Mouse (Mus musculus): ENCODE measurements around the gene Slc48a1. TPM values are rescaled to one million over a fixed set of nuclear protein-coding genes. Genes with fewer than 3 reads are reported as not detected.
A peak's percentile ranks its signal among the peaks of the same experiment; 100 is the strongest.

Gene Slc48a1
- polyA plus RNA-seq (2016; fragmentation: Nextera tagmentation; extraction: Ambion mirVana) = 28.8 and 31.3 TPM in 2 replicates

DNA sequence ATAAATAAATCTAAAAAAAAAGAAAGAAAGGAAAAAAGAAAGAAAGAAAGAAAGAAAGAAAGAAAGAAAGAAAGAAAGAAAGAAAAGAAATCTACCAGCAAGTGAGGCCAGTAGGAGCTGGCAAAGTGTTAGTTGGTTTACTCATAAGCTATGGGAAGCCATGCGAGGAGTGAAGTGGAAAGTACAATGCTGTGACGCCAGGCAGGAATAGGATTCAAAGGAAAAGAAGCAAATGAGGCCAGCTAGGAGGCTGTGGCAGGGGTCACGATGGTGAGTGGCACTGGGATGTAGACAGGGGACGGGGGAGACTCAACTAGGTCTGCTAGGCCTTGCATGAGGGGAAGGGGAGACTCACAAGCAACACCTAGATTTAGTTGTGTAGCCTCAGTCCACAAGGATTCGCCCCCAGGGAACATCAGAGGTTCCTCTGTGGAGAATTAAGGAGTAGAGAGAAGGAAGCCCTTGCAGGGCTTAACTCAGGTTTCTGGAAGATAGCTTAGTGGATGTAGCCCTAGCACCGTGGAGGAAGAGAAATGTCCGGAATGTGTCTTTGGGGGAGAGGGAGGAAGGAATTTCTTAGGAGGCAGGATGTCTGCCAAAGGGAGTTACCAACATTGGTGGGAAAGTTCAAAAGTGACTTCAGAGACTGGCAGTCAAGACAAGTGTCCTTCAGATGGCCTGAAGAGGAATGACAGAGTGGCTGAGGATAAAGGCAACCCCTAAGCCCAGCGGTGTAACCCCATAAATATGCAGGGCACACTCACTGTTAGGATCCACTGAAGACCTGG is at the start of gene Slc48a1:
Gene Slc48a1, plus strand, starts transcription at position 210 of the 788 bp plus-strand sequence.
- H3K36me3 ChIP-seq = no peaks in the 10 kb centered on the region
- H3K9me3 ChIP-seq = no peaks in the 10 kb centered on the region
- no peak within 1 kb of the TSS for H3K4me3 ChIP-seq
- peaks cover 40% of the 10 kb centered on the region for H3K4me1 ChIP-seq (replicated peaks)
- WGBS = 72% methylated on average over 8 of the region's 8 CpGs
- 0 out of 2 replicates have a peak within 1 kb of the TSS, but pooled peaks have one; percentile 40 for H3K27ac ChIP-seq
- H3K27me3 ChIP-seq (ENCODE audit: insufficient read depth, poor library complexity, severe bottlenecking) = peaks cover 53% of the 10 kb centered on the region
- DNase-seq (ENCODE audit: low spot score) = no peak

DNA sequence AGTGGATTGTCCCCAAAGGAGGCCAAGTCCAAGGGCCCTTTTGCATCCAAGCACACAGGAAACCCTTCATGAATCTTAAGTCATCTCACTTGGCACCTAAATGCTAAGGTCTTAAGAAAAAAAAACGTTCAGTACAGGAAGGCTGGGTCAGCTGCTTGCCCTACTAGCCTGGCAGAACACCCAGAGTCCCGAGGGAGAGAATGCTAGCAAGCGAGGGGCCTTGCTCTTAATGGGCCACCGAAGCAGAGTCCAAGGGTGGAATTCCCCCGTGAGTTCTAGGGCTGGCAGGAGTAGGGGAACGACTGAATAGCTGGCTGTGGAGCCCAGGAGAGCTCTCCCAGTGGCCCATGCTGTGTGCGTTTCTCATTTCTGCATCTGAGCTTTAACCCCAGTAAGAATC is 49.5 kb upstream of the Slc48a1 start:
- peak overlapping the region; percentile 59; the same call in 1 of the 2 replicates for H3K27ac ChIP-seq

DNA sequence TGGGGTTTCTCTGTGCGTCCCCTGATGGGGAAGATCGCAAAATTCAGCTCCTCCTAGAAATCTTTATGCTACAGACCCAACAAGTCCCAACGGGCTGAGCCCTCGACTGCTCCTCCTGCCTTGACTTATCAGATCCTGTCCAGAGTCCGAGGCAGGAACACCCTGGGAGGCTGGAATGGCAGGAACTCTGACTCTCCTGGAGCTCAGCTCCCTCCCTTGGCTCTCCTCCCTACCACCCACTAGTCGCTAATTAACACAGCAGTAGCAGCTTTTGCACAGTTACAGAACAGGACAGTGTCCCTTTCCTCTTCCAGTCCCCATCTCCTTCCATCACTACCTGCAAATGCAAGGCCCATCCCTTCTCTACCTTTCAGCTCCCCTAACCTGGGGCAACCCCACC is 48.0 kb upstream of the Slc48a1 start:
- peaks cover 9% of the 10 kb centered on the region; the same call in 1 of the 2 replicates for H3K9me3 ChIP-seq

More for the DNA sequence above, 49.5 kb upstream of the Slc48a1 start:
- no peak for DNase-seq (ENCODE audit: low spot score)
- Histone ChIP-seq H3K9me3 (peaks cover 8% of the 10 kb centered on the region; the same call in 1 of the 2 replicates), H3K4me1 (replicated peaks) (peaks cover 19% of the 10 kb centered on the region; the same call in 1 of the 2 replicates), H3K4me3 (no peak overlapping the region), H3K36me3 (no peaks in the 10 kb centered on the region), H3K27me3 (ENCODE audit: insufficient read depth, poor library complexity, severe bottlenecking) (0 out of 2 replicates have a peak, but pooled peaks cover 3% of the 10 kb centered on the region)
- WGBS = 67% methylated on average over 7 of the region's 7 CpGs

DNA sequence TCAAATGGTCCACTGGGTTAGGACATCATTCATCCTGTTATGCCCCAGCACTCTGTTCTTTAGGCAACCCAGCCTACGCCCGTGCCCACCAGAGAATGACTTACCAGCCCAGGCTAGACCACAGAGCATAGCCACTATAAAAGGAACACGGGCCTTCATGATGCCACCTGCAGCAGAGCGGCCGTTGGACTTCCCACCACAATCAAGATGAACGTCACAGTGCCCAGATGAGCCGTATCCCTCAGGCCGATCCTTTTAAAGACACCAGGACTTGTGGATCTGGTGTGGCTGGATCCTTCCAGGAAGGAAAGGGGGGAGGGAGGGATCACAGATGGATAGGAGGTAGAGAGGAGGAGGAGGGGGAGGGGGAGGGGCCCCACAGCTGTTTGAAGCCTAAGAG is 47.2 kb upstream of the Slc48a1 start, which contains the start of gene Endou:
Gene Endou, minus strand, starts transcription at position 229 of the 400 bp plus-strand sequence.
- DNase-seq (ENCODE audit: low spot score) = no peak

More for the DNA sequence above, 48.0 kb upstream of the Slc48a1 start:
- no peak for DNase-seq (ENCODE audit: low spot score)
- Histone ChIP-seq H3K4me1 (replicated peaks) (peaks cover 19% of the 10 kb centered on the region; the same call in 1 of the 2 replicates), H3K27me3 (ENCODE audit: insufficient read depth, poor library complexity, severe bottlenecking) (0 out of 2 replicates have a peak, but pooled peaks cover 3% of the 10 kb centered on the region), H3K36me3 (no peaks in the 10 kb centered on the region), H3K4me3 (no peak overlapping the region), H3K27ac (no peak overlapping the region; the same call in 1 of the 2 replicates)
- 62% methylated on average over 6 of the region's 6 CpGs for WGBS

DNA sequence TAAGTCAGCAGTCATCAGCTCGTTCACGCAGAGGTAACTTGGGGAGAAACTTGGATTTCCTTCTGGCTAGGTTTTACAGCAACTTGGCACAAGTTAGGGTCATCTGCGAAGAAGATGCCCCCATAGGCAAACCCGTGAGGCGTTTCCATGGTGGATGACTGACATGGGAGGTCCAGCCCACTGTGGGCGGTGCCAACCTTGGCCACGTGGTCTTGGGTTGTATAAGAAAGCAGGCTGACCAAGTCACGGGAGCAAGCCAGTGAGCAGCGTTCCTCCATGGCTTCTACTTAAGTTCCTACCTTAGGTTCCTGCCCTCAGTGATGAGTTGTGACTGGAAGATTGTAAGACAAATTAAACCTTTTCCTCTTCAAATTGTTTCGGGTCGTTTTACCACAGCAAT is 46.3 kb upstream of the Slc48a1 start:
- 92% methylated on average over 11 of the region's 11 CpGs for WGBS
- H3K9me3 ChIP-seq = peaks cover 9% of the 10 kb centered on the region; the same call in 1 of the 2 replicates
- no peak overlapping the region for H3K27ac ChIP-seq
- H3K4me3 ChIP-seq = no peak overlapping the region
- 0 out of 2 replicates have a peak, but pooled peaks cover 3% of the 10 kb centered on the region for H3K27me3 ChIP-seq (ENCODE audit: insufficient read depth, poor library complexity, severe bottlenecking)
- no peak for DNase-seq (ENCODE audit: low spot score)
- no peaks in the 10 kb centered on the region for H3K36me3 ChIP-seq
- H3K4me1 ChIP-seq (replicated peaks) = peaks cover 15% of the 10 kb centered on the region; the same call in 1 of the 2 replicates

More for the DNA sequence above, 47.2 kb upstream of the Slc48a1 start, which contains the start of gene Endou:
- H3K4me1 ChIP-seq (replicated peaks) = peaks cover 19% of the 10 kb centered on the region; the same call in 1 of the 2 replicates
- 92% methylated on average over 8 of the region's 8 CpGs for WGBS
- peaks cover 9% of the 10 kb centered on the region; the same call in 1 of the 2 replicates for H3K9me3 ChIP-seq
- no peaks in the 10 kb centered on the region for H3K36me3 ChIP-seq
- 0 out of 2 replicates have a peak, but pooled peaks cover 3% of the 10 kb centered on the region for H3K27me3 ChIP-seq (ENCODE audit: insufficient read depth, poor library complexity, severe bottlenecking)
- H3K4me3 ChIP-seq = no peak within 1 kb of the TSS
- no peak within 1 kb of the TSS; the same call in 1 of the 2 replicates for H3K27ac ChIP-seq

DNA sequence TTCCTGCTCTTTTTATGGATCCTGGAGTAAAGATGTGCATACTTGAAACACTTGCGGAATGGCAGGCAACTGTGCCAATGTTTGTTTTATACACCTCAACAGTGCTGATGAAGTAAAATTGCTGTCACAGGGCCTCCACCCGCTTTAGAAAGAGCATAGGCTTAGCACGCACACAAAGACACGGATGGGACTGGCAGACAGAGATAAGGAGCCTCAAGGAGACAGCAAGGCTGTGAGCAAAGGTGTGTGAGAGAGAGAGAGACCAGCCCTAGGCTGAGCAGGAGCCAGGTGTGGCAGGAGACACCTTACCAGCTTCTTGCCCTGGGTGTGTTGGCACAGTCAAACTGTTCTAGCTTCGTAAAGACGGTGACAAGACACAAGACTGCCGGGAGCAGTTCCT is 39.4 kb upstream of the Slc48a1 start:
- H3K27me3 ChIP-seq (ENCODE audit: insufficient read depth, poor library complexity, severe bottlenecking) = no peaks in the 10 kb centered on the region
- no peak for DNase-seq (ENCODE audit: low spot score)
- 0 out of 2 replicates have a peak, but pooled peaks cover 5% of the 10 kb centered on the region for H3K4me1 ChIP-seq (replicated peaks)
- no peak overlapping the region for H3K27ac ChIP-seq
- H3K9me3 ChIP-seq = no peaks in the 10 kb centered on the region
- H3K36me3 ChIP-seq = no peaks in the 10 kb centered on the region
- 93% methylated on average over 7 of the region's 7 CpGs for WGBS
- H3K4me3 ChIP-seq = no peak overlapping the region

DNA sequence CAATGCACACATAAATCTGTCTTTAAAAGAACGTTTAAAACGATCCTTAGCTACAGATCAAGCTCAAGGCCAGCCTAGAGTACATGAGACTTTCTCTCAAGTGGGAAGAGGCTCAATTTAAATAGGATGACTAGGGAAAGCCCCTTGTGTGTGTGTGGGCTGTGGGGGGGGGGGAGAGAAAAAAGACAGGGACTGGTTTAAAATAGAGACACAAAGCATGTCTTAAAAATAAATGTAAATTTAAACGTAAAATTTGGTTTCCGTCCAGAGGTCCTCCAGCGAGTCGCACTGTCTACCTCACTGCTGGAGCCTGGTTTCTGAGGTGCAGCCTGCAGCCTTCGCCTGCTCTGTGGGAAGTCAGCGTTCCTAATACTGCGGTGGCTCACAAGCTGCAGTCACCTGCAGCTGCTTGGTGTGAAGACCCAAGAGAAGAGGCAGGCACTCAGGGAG is 38.0 kb upstream of the Slc48a1 start:
- H3K4me1 ChIP-seq (replicated peaks) = peaks cover 17% of the 10 kb centered on the region
- no peak for DNase-seq (ENCODE audit: low spot score)
- no peak overlapping the region for H3K4me3 ChIP-seq
- H3K9me3 ChIP-seq = no peaks in the 10 kb centered on the region
- WGBS = 88% methylated on average over 9 of the region's 9 CpGs
- no peaks in the 10 kb centered on the region for H3K27me3 ChIP-seq (ENCODE audit: insufficient read depth, poor library complexity, severe bottlenecking)
- no peaks in the 10 kb centered on the region for H3K36me3 ChIP-seq
- H3K27ac ChIP-seq = no peak overlapping the region

DNA sequence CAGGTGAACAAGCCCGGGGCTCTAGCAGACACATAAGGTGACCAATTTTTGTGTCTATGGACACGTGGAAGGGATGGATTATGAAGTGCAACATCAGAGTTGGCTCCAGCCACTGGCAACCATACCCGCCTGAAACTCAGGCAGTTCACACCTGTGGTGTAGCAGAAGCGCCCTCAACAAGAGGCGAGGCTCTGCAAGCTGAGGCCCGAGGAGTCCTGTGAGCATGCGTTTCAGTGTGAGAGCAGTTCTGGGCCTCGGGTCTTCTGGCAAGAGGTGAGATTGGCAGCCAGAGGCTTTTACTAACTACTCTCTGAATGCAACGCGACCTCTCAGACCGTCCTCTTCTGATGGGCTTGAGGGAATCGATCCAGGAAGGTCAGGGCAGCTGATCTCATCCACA is 36.7 kb upstream of the Slc48a1 start:
- Histone ChIP-seq H3K9me3 (no peaks in the 10 kb centered on the region), H3K27me3 (ENCODE audit: insufficient read depth, poor library complexity, severe bottlenecking) (no peaks in the 10 kb centered on the region), H3K27ac (no peak overlapping the region), H3K4me3 (no peak overlapping the region), H3K36me3 (no peaks in the 10 kb centered on the region), H3K4me1 (replicated peaks) (peaks cover 21% of the 10 kb centered on the region)
- DNase-seq (ENCODE audit: low spot score) = no peak
- 89% methylated on average over 12 of the region's 12 CpGs for WGBS

DNA sequence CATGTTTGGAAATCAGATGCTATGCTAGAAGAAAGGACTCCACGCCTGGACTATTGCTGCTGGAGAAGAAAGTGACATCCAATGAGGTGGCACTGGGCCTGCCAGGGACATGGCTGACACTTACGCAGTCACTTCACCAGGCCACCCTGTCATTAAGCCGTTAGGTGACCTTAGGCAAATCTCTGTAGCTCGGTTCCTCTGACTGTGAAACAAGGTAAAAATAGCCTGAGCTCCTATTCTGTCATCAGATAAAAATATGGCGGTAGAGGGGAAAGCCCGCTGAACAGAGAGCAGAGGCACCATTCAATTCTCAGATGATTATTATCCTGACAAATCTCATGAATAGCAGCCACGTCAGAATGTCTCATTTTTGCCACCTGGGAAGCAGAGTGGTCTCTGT is 36.2 kb upstream of the Slc48a1 start:
- 78% methylated on average over 7 of the region's 7 CpGs for WGBS
- Histone ChIP-seq H3K9me3 (no peaks in the 10 kb centered on the region), H3K4me3 (no peak overlapping the region), H3K27me3 (ENCODE audit: insufficient read depth, poor library complexity, severe bottlenecking) (no peaks in the 10 kb centered on the region), H3K36me3 (no peaks in the 10 kb centered on the region), H3K4me1 (replicated peaks) (peaks cover 23% of the 10 kb centered on the region), H3K27ac (no peak overlapping the region)
- DNase-seq (ENCODE audit: low spot score) = no peak

DNA sequence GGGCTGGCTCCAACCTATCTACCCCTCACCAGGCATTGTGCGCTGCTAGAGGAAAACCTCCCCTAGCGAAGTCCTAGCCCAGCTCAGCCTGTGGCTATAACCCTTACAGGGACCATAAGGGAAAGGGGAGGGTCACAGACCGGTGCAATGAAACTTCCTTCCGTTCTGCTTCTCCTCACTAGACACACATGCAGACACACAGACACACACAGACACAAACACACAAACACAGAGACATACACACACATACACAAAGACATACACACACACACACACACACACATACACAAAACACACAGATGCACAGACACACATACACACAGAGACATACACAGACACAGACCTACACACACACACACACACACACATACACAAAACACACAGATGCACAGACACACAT is 35.7 kb upstream of the Slc48a1 start:
- Histone ChIP-seq H3K27me3 (ENCODE audit: insufficient read depth, poor library complexity, severe bottlenecking) (no peaks in the 10 kb centered on the region), H3K4me1 (replicated peaks) (peaks cover 26% of the 10 kb centered on the region), H3K9me3 (no peaks in the 10 kb centered on the region), H3K36me3 (no peaks in the 10 kb centered on the region), H3K27ac (no peak overlapping the region), H3K4me3 (no peak overlapping the region)
- WGBS = 76% methylated on average over 4 of the region's 4 CpGs
- DNase-seq (ENCODE audit: low spot score) = no peak

DNA sequence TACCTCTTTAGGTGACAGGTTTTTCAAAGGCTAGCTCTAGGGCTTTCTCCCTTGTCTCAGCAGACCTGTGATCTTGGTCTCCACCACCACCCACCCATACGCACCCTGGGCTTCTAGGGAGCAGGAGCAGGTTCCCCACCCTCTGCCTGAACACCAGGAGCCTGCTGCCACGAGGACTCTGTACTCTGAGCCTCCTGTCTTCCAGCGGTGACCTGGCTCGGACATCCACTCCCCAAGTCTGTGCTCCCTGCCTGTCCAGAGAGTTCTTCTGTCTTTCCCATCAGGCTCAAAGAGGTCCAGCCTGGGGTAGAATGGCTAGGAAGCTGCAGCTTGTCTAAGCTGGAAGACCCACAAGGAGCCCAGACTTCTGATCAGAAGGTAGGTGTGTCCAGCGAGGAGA is 35.1 kb upstream of the Slc48a1 start:
- H3K9me3 ChIP-seq = no peaks in the 10 kb centered on the region
- 81% methylated on average over 5 of the region's 5 CpGs for WGBS
- H3K36me3 ChIP-seq = no peaks in the 10 kb centered on the region
- H3K27me3 ChIP-seq (ENCODE audit: insufficient read depth, poor library complexity, severe bottlenecking) = no peaks in the 10 kb centered on the region
- H3K27ac ChIP-seq = 0 out of 2 replicates have a peak overlapping the region, but pooled peaks have one; percentile 13
- H3K4me1 ChIP-seq (replicated peaks) = peaks cover 30% of the 10 kb centered on the region
- no peak overlapping the region for H3K4me3 ChIP-seq
- no peak for DNase-seq (ENCODE audit: low spot score)

DNA sequence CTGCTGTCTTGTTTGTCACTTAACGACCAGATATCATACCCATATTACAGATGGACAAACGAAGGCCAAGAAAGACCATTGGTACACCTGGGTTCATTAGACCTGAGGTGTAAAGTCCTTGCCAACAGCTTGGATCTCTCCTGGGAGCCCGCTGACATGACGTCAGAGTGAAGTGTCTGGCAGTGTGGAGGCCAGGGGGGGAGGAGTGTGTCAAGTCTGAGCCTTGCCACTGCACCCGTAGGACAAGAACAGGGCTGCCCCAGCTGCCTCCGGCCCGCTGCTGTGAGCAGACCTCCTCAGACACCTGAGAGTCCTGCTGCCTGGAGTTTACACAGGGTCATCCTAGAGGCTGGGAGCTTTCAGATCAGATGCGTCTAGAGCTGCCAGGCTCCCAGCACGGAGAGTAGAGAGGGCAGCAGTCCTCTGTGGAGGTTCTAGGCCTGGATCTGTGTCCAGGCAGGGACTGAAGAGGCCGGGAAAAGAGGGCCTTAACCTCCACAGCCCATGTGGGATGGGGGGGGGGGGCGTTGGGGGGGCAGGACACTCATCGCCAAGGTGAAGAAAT is 34.3 kb upstream of the Slc48a1 start:
- Histone ChIP-seq H3K4me1 (replicated peaks) (peaks cover 38% of the 10 kb centered on the region), H3K27me3 (ENCODE audit: insufficient read depth, poor library complexity, severe bottlenecking) (peaks cover 2% of the 10 kb centered on the region; the same call in 1 of the 2 replicates), H3K36me3 (no peaks in the 10 kb centered on the region), H3K27ac (peak overlapping the region; percentile 2; the same call in 1 of the 2 replicates), H3K9me3 (no peaks in the 10 kb centered on the region), H3K4me3 (no peak overlapping the region)
- DNase-seq (ENCODE audit: low spot score) = no peak
- WGBS = 71% methylated on average over 12 of the region's 12 CpGs
